12 mouse cellular contexts compared by ENCODE assay signal in the genomic region with DNA sequence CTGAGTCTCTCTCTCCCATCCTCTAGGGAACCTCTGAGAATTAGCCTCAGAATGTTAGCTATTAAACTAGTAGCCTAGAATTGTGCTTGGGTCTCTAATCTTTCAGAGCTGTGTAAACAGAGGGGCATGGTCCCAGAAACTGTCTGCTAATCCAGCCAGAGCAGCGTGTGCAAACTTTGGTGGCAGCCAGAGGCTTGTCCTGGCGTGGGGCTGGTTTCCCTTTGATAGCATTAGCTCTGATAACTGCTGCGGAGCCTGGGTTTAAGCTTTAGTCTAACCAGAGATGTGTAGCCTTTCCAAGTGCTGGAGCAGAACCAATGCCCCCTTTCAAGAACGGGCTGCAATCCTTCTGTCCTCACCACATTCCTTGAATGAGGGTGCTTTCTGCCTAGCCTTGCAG. TPM values are rescaled to one million over a fixed set of nuclear protein-coding genes. Genes with fewer than 3 reads are reported as not detected.
DNase-seq lines count a peak whose midpoint lies in the region; ATAC-seq and TF ChIP-seq lines count a peak whose summit lies in the region.
"Had no signal": no experiment of that assay in that cellular context is flagged by ENCODE, and none has a peak within 500 bp of the region (broad histone marks: within the 10 kb centered on the region; RNA-seq: fewer than 3 reads in every experiment).

No protein-coding gene starts in this region.

- intact Hi-C loops in gastrocnemius, adult 2 months (cut with DNase I): loop anchor here (10.0 kb wide), 1 partner anchor 1880 kb away; no protein-coding TSS in a partner anchor

- peak overlapping the region; percentile 43 for H3K4me3 ChIP-seq in gastrocnemius, adult 2 months
- no peak overlapping the region for H3K4me3 ChIP-seq in midbrain, embryonic 13.5 days (replicated peaks)
- H3K4me3 ChIP-seq in midbrain, postnatal 0 days (ENCODE audit: low read depth, low read length): no peak overlapping the region
- H3K4me3 ChIP-seq: hindbrain, embryonic 13.5 days had no signal

- peaks cover 33% of the 10 kb centered on the region for H3K27me3 ChIP-seq in midbrain, embryonic 13.5 days
- peaks cover 4% of the 10 kb centered on the region; the same call in 1 of the 2 replicates for H3K27me3 ChIP-seq in midbrain, postnatal 0 days (ENCODE audit: insufficient read depth, low read length)
- H3K27me3 ChIP-seq: hindbrain, embryonic 13.5 days had no signal

- H3K4me1 ChIP-seq in midbrain, embryonic 13.5 days (replicated peaks): peaks cover 15% of the 10 kb centered on the region
- no peaks in the 10 kb centered on the region for H3K4me1 ChIP-seq in midbrain, postnatal 0 days (ENCODE audit: insufficient read depth, low read length)

- peak; percentile 37; the same call in 1 of the 2 replicates for ATAC-seq in midbrain, embryonic 13.5 days
- ATAC-seq in midbrain, postnatal 0 days (ENCODE audit: low FRiP score): no peak

- no peak overlapping the region for H3K4me2 ChIP-seq in midbrain, embryonic 13.5 days (replicated peaks)
- H3K4me2 ChIP-seq in midbrain, postnatal 0 days (ENCODE audit: low read depth, low read length, poor library complexity, severe bottlenecking): no peak overlapping the region
- H3K4me2 ChIP-seq: hindbrain, embryonic 13.5 days had no signal

- peak overlapping the region; percentile 52 for H3K27ac ChIP-seq in gastrocnemius, adult 2 months
- H3K27ac ChIP-seq in midbrain, embryonic 13.5 days: no peak overlapping the region
- H3K27ac ChIP-seq in midbrain, postnatal 0 days (ENCODE audit: low read depth, low read length): no peak overlapping the region
- H3K27ac ChIP-seq: hindbrain, embryonic 13.5 days had no signal

- DNase-seq in gastrocnemius, adult 2 months: no peak
- no peak for DNase-seq in gastrocnemius, postnatal 4 days (ENCODE audit: low spot score in 2 of 2)
- no peak for DNase-seq in midbrain, postnatal 0 days (ENCODE audit: low spot score)
- DNase-seq in liver: peak; percentile 35
- no peak for DNase-seq in left cerebral cortex, adult 18-20 months (ENCODE audit: low spot score in 2 of 2)
- DNase-seq in kidney, postnatal 25 days: no peak
- DNase-seq in B cell, adult 2 months: no peak
- DNase-seq: cerebellum, postnatal 10 days; kidney, postnatal 36 days had no signal

- WGBS in midbrain, embryonic 13.5 days: 4% methylated on average over 4 of the region's 4 CpGs
- WGBS in midbrain, postnatal 0 days: 11% methylated on average over 4 of the region's 4 CpGs

- no peak for TF ChIP-seq CTCF in gastrocnemius, adult 2 months (IDR thresholded peaks at IDR 0.05)
- no peak for TF ChIP-seq CTCF in midbrain, postnatal 0 days (IDR thresholded peaks at IDR 0.05)

- no peaks in the 10 kb centered on the region for H3K9me3 ChIP-seq in midbrain, embryonic 13.5 days
- no peaks in the 10 kb centered on the region for H3K9me3 ChIP-seq in midbrain, postnatal 0 days (ENCODE audit: low read length)
- H3K9me3 ChIP-seq: hindbrain, embryonic 13.5 days had no signal

- no peak overlapping the region for H3K9ac ChIP-seq in midbrain, embryonic 13.5 days (replicated peaks)
- no peak overlapping the region for H3K9ac ChIP-seq in midbrain, postnatal 0 days (replicated peaks; ENCODE audit: low read length, poor library complexity, severe bottlenecking)
- H3K9ac ChIP-seq: hindbrain, embryonic 13.5 days had no signal

- no peaks in the 10 kb centered on the region for H3K36me3 ChIP-seq in midbrain, embryonic 13.5 days
- H3K36me3 ChIP-seq in midbrain, postnatal 0 days (ENCODE audit: insufficient read depth, low read length): no peaks in the 10 kb centered on the region
- H3K36me3 ChIP-seq: hindbrain, embryonic 13.5 days had no signal

RNA-seq across cellular contexts. Expression of a gene that starts 11.8 kb away (rescaled TPM):
- 10 to 100 TPM; 13.1 to 13.4 TPM for total RNA-seq in gastrocnemius, adult 2 months (2021)
- 10 to 100 TPM; 17.1 to 19.7 TPM for total RNA-seq in gastrocnemius, postnatal 4 days (2021)
- 17.6 and 18.6 TPM in 2 replicates for polyA plus RNA-seq in midbrain, embryonic 13.5 days (2015; fragmentation: Nextera tagmentation; extraction: Ambion mirVana)
- 9.0 and 9.7 TPM in 2 replicates for total RNA-seq in midbrain, postnatal 0 days (2014; rRNA removed)
- 15.4 and 23.0 TPM in 2 replicates for polyA plus RNA-seq in midbrain, postnatal 0 days (2015; fragmentation: Nextera tagmentation; extraction: Ambion mirVana)
- total RNA-seq in left cerebral cortex, adult 18-20 months (2021): 1 to 10 TPM in 1 of 2 experiments, under 1 TPM in 1; 0.94 to 1.6 TPM
- total RNA-seq: monocyte, adult 5-6 weeks had no signal
